Mouse (Mus musculus) heart, postnatal 36 days (tissue): ENCODE results near the gene Foxn1. TPM values are rescaled to one million over a fixed set of nuclear protein-coding genes. Genes with fewer than 3 reads are reported as not detected.

Experiments used
- DNase-seq, 2 experiments: peaks; one replicate each; pipeline ENCODE4 v3.0.0; 2021 to 2022
- intact Hi-C: fragments of 180-260 bp; cut with DNase I; formaldehyde crosslinking; loops from one replicate; pipeline ENCODE4 v1.15.1; 2025
- total RNA-seq, 2 experiments: library from RNA; stranded (reverse); gene quantifications; 2 replicates each; pipeline ENCODE4 v1.2.3; 2021

Foxn1 gene
- total RNA-seq, 2 experiments from 2014 or later = not detected

DNA sequence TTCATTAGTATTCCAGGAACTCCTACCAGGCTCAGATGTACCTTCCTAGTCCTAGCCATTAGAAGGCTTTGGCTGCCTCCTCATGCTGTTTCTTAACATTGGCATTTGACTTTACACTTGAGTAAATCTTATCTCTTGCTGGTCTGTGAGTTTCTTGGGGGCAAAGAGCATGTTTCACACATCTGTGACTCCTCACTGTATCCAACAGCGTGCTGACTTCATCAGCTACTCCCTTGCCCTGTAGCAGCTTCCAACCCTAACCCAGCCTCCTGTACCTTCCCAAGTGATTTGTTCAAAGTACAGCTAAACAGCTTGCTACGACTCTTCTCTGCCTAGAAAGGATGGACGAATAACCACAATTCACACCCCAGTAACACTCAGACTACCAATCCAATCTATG lies 15.1 kb upstream of the Foxn1 start:
- intact Hi-C loops = no loop called here
- DNase-seq = no peak

DNA sequence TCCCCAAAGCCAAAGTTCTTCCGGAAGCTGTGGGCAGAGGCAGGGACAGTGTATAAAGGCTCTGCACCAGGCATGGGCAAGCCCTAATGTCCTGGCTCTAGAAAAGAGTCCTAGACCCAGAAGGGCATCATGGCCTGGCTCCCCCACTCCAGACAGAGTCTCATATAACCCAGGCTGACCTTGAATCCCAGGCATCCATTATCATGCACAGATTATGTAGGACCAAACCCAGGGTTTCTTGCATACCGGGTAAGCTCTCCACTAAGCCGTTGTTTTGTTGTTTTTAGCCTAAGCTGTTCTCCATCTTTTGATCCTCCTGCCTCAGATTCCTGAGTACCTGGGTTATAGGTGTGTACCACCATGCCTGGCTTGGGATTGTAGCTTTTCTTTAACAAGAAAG lies 14.6 kb upstream of the Foxn1 start:
- DNase-seq = no peak
- intact Hi-C loops = no loop called here

DNA sequence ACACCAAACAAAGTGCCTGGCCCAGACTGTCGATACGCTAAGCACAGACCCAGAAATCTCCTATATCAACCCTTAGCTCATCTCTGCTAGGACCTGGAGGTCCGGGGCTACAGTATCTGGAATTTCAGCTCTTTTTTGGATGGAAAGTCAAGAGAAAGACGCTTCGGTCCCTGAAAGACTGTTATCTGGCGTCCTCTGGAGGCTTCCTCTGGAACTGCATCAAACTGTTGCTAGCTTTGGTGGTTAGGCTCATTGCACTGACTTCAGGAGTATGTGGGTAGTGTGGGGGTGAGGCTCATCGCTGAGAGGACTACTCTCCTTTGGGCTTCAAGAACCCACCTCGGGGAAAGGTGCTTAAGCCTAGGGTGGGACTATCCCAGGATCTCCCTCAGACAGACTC lies 13.3 kb upstream of the Foxn1 start:
- peak; percentile 53 to 68 for DNase-seq
- intact Hi-C loops = loop anchor here (1.0 kb wide), 1 partner anchor 39 kb away; no protein-coding TSS in a partner anchor

DNA sequence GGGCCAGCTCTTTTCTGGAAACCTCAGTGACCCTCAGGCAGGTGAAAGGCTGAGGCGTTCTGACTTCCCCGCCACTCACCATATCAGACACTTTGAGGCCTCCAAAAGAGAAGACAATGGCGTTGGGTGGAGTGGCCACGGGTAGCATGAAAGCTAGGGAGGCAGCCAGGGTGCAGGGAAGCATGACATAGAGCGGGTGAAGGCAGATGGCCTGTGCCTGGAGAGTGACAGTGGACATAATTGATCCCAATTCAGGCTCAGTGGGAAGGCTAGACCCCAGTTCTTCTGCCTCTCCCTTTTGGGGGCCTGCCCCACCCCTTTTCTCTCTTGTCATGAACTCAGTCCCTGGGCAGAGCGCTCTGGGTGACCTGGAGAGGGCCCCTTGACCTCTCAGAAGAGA lies 11.9 kb upstream of the Foxn1 start:
- no peak for DNase-seq
- intact Hi-C loops = no loop called here

DNA sequence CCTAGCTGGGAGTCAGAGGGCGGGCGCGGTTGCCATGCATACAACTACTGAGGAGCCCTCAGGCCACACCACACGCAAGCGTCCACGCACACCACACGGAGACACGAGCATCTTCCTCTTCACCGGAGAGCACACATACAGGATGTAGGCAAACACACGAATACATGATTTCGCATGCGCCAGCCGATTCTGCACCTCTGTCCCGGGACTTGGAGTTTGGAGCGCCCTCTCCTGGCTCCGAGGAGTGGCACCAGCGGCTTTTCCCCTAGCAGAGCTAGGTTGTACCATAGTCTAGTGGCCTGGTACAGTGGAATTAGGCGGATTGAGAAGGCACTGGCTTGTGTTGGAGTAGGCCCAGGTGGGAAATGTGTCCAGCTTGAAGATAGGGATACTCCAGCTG lies 11.0 kb upstream of the Foxn1 start:
- DNase-seq = peak; percentile 39 to 57
- intact Hi-C loops = no loop called here

DNA sequence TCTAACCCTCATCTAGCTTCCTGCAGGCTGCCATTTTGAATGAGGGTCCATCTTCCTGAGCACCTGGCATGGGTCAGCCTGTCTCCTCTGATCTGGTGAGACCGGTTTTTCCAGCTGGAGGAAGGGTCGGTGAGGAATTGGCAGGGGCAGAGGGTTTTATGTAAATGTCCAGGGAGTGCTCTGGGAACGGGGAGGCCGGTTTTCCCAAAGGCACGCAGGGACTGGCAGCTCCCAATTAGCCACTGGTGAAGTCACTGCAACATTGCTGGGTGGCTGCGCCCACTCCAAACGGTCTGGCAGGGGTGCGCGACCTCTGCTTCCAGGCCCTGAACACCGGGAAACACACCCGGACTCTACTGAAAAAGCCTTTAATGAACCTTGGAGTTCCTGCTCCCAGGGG lies 10.6 kb upstream of the Foxn1 start:
- DNase-seq = no peak
- intact Hi-C loops = no loop called here

DNA sequence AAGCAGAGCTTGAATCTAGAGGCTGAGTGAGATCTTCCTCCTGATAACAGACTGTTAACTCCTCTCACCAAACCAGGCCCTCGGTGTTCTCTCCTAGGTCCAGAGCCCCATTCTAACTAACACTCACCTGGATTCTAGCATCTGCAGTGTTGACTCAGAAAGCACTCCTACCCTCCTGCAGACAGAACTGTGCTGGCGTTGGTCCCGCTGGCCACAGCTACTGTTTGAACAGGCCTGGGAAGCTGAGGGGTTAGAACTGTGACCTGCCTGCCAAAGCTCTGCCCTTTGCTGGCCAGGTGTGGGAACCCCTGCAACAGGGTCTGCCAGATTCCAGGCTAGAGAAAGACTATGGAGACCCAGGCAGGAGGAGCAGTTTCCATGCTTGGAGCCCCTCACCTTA lies 6.4 kb upstream of the Foxn1 start:
- no peak for DNase-seq
- intact Hi-C loops = no loop called here

DNA sequence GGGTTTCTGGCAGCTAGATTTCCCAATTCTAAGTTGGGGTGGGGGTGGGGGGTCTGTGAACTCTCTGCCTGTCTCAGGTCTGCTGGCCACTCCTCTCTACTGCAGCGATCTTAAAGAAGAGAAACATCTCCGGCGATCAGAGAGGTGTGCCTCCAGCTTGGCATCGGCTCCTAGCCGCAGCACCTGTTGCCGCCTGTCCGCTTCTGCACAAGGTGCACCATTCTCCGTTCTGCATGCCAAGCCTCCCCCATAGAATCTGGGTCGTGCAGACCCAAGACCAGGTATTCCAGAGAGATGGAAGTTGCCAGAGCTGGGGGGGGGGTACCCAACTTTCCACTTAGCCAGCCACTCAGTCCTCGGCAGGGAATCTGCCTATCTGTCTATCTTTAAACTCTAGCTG lies 582 bp downstream of the Foxn1 start:
- no peak for DNase-seq
- intact Hi-C loops = no loop called here

DNA sequence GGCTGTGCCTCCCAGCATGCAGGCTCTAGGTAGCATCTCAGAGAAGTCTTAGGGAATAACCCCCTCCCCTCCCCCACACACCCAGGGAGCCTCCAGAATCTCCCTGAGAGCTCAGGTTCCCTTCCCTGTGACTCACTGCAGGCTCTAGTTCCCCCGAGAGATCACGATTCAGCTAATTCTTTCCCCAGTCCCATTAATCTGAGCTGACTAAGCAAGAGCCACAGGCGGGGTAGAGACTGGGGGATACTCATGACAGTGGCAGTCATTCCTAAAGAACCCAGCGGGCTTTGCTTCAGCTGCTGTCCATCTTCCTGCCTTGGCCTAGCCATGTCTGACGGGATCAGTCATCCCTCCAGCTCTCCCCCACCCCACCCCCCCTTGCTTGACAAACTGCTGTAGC lies 3.7 kb downstream of the Foxn1 start:
- intact Hi-C loops = no loop called here
- DNase-seq = no peak

DNA sequence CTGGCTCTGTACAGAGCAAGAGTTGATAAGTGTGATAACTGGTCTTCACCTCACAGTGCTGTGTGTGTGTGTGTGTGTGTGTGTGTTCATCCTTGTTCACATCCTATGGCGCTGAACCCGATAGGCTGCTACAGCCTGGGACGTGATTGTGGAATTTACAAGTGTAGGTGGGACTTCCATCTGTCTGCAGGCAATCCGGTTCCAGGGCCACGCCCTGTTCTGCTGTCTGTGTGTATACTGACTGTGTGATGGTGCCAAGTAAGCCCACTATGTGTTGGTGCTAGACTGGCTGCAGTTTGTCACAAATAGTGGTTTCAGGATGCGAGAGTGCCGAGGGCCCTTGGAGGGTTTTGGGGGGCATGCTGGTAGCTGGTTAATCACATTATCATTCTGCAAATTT lies 4.1 kb downstream of the Foxn1 start:
- intact Hi-C loops = no loop called here
- DNase-seq = no peak

DNA sequence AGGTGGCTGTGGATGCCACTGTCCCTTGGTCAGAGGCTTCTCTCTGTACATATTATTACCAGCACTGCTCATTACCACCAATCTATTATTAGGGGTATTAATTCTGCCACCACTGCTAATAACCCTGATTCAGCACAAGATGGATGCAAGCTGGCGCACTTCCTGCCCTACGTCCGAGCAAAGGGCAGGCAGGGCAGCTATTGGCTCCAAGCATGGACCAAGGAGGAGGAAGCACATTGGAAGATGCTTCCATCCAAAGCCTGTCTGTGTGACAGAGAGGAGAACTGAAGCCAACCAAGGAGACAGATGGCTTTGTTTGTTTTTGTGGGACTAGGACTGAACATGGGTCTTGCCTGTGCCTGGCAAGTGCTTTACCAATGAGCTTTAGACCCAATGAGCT lies 5.4 kb downstream of the Foxn1 start:
- no peak for DNase-seq
- intact Hi-C loops = no loop called here

DNA sequence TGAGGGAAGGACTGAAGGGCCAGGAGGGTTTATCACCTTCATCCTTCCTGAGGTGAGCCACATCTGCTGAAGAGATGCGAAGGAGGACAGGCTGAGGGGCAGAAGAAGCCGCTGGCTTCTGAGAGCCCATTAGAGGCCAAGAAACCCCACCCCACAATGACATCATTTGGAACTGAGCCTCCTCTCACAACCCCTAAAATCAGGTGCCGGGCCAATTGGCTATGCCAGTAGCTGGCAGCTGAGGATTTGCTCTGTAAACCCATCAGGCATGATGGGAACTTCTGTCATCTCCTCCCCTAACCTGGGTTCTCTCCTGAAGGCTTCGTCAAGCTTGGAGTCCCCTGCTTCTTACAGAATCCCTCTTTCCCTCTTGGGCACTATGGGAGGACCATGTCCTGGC lies 6.0 kb downstream of the Foxn1 start:
- no peak for DNase-seq
- intact Hi-C loops = no loop called here

DNA sequence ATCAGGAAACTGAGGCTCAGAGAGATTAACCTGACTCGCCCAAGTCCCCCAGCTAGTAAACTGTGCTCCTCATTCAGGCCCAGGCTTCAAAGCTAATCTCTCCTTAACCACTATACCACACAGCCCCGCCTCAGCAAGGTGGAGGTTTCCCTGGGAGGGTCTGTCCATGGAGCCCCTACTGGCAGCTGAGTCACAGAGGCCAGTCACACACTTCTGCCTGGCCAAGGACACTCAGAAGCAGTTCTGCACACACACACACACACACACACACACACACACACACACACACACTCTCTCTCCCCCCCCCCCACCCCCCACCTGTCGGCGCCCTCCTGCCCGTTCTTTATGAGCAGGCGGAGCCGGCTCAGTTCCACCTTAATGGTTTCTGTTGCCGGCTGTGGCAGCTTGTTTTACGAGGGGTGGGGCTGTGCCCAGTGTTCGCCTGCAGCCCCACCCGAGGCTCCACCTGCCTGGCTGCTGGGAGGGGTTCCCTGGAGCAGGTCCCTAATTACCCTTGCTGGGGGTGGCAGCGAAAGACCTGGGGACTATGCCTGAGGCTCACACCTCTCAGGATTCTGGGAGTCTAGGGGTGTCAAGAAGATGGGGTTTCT lies 8.7 kb downstream of the Foxn1 start:
- no peak for DNase-seq
- intact Hi-C loops = no loop called here

DNA sequence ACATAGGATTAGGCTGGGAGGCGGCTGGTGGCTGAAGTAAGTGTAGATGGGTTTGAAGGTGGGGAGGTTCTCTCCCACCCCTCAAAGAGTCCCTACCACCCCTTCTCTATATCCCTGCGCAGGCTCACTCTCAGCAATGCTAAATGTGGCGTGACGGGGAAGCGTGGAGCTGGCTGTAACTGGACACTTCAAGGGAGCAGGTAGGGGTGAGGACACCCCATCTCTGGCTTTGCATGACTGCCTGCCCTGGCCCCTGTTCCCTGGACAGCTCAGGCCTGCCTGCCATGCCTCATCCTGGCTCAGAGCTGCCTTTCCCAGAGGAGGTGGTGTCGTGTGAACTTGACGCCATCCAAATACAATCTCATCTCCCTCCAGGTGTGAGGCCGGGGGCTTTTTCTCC lies 12.2 kb downstream of the Foxn1 start:
- no peak for DNase-seq
- intact Hi-C loops = no loop called here

DNA sequence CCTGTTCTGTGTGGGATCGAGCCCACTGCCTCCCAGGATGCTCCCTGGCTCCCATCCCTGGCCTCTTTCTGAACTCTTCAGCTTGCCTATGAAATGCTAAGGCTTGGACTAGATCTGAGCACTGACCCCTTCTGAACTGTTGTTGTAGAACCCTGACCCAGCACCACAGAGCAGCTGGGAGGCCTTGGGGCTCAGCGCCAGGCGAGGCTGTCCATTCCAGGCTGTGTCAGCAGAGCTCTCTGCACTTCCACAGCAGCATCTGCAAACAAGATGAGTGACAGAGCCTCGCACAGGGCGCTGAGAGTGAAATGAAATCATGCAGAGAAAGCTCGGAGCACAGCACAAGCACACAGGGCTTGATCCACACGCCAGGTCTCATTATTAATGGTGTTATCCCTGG lies 13.7 kb downstream of the Foxn1 start:
- intact Hi-C loops = no loop called here
- no peak for DNase-seq

DNA sequence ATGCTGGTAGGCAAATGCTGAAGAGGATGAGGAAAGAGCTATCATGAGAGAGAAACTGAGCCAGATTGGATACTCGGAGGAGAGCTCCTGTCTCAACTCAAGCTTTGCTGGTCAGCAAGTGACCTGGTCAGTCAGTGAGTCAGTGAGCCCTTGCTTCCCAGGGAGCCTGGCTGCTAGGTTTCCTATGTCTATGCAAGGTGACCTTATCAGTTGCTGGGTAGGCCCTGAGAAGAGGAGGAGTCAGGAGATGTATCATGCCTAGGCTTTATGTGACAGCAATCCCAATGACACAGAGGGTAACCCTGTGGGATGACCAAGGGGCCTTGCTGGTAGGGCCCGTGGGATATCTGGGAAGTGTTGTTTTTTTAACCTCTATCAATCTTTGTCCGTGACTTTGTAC lies 14.2 kb downstream of the Foxn1 start:
- intact Hi-C loops = no loop called here
- DNase-seq = no peak

DNA sequence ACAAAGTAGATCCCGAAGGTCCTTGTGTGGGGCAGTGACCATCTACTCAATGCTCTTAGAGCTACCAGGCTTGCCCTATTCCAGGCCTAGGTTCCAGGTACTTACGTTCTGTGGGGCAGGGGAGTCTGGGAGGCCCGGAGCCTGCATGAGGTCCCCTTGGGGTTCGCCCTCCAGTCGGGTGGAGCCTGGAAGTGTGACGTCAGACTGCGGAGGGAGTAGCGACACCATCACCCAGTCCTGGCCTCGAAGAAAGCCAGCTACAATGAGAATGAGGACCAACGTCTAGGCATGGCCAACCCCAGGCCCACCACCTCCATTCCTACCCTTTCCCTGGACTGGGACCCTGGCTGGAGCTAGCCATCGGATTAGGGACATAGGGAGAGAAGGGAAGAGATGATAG lies 14.6 kb downstream of the Foxn1 start:
- DNase-seq = no peak
- intact Hi-C loops = no loop called here

DNA sequence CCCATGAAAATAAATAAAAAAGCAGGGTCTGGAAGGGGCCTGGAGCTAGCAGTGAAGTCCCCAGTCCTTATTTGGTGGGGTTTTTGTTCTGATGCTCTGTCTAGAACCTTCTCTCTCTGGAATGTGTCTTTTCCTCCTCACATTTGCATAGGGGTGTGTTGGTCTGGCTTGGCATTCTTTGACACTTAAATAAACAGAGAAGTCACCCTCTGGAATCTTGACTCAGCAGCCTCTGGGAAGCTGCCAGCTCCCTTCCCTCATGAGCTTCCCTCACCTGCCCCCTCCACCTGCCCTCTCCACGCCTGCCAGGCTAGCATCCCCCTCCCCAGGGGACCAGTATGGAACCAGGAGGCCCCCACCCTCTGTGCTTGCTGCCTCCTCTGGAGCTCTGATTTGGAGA lies 16.0 kb downstream of the Foxn1 start:
- no peak for DNase-seq
- intact Hi-C loops = no loop called here

DNA sequence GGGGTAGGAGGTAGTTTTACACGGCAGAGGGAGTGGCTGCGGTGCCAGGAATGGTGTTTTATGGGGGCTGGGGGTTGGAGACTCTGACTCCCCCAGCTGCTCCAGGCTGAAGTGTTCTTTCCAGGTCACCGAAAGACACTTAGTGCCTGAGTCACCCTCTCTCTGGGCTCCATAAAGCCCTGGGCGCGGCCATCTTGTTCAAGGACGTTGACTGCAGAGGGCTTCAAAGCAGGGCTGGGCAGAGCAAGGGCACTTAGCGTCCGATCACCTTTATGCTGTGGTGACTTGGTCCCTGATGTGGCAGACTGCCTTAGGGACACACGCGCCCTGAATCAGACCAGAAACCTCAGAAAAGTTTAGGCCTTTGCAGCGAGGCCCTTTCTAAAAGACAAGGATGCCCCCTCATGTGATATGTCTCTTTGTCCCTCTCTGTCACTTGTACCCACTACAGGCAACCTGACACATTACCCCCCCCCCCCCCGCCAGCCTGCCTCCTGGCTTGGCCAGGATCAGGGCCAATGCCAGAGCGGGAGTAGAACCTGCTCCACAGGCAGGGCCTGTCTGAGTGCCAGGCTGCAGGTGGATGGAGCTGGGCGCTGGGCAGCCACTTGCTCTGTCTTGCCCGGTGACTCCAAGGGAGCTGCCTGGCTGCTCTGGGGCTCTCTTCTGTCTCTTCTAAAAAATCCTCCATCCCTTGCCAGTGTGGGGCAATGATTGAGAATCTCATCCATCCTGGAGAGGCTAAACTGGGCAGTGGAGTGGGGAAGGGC lies 18.7 kb downstream of the Foxn1 start:
- intact Hi-C loops = no loop called here
- DNase-seq = no peak

DNA sequence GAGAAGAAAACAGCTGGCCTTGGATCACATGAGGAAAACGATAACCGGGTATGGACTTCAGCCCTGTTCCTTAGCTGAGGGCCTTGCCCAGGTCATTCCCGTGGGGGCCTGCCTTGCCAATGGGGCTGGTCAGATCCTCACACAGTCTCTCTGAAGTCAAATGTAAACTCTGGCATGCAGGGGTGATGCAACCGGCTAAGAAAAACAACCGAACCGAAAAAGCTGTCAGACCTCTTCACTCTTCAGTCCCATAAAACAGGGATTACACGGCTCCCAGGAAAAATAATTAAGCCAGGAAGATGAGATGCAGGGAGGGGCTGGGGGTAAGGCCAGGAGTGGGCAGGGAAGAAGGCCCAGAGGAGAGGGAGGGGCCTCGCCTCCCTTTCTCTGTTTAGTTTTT lies 22.3 kb downstream of the Foxn1 start:
- DNase-seq = no peak

DNA sequence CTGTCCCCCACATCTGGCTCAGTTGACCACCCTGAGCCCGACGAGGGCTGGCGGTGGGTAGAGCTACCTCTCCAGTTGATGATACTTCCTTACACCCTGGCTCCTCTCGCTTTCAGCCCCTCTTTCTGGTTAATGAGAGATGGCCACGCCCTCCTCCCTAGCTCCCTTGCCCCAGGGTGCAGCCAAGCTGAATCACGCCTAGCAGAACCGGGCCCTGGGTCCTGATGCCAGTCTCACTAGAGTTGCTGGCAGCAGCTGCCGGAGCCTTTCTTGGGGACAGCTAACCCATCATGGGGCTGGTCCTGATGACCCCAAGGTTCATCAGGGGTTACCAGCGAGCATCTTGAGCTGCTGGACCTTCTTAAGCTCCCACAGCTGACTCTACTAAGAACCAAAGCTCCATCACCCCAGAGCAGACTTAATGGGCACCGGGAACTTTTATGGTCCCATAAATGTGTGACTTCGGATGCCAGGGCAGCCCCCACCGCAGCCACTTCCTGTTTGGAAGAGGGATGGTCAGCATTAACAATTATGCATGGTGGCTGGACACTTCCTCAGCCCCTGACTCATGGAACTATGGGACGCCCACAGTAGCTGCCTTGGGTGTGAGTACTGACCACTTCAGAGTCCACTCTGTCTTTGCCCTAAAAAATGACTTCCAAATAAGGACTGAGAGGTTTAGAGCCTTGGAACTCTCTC lies 22.9 kb downstream of the Foxn1 start:
- intact Hi-C loops = no loop called here
- DNase-seq = no peak

More for the DNA sequence above, 22.3 kb downstream of the Foxn1 start:
- intact Hi-C loops = no loop called here

DNA sequence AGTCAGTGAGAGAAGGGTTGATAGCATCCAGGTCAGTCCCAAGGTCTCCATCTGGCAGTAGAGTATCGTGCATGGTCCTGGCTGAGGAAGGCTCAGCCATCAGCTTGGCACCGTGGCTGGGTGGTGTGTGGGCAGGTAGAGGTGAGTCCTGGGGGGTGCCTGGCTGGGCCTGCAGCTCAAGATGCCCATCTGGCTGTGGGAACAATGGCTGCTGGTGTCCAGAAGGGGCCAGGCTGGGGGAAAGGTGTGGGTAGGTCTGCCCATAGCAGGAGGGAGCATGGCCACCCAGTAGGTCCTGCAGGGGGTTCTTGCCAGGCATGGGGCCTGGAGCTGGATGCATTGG lies 25.6 kb downstream of the Foxn1 start:
- no peak for DNase-seq
- intact Hi-C loops = loop anchor here (1.0 kb wide), 1 partner anchor 39 kb away; no protein-coding TSS in a partner anchor
